Mouse (Mus musculus) embryonic facial prominence, embryonic 10.5 days (tissue): ENCODE results near the gene Pde3a. TPM values are rescaled to one million over a fixed set of nuclear protein-coding genes. Genes with fewer than 3 reads are reported as not detected.

Experiments used
- DNase-seq: peaks from one replicate; pipeline ENCODE4 v3.0.0-alpha.2; 2017; ENCODE audit warnings: low spot score
- H3K27ac ChIP-seq: fragments of 300-500 bp; sonication (generic); replicated peaks from 2 replicates; pipeline ENCODE4 v1.5.1; 2016; ENCODE audit warnings: mild to moderate bottlenecking
- H3K27me3 ChIP-seq: fragments of 300-500 bp; sonication (generic); replicated peaks from 2 replicates; pipeline ENCODE4 v1.6.1; 2016; ENCODE audit warnings: low read depth, mild to moderate bottlenecking; ENCODE audit not compliant: poor library complexity, severe bottlenecking
- H3K36me3 ChIP-seq: fragments of 300-500 bp; sonication (generic); replicated peaks from 2 replicates; pipeline ENCODE4 v1.6.1; 2016; ENCODE audit warnings: mild to moderate bottlenecking, moderate library complexity
- H3K4me1 ChIP-seq: fragments of 300-500 bp; sonication (generic); 2 replicates; pipeline ENCODE4 v1.6.1; 2016
- H3K4me3 ChIP-seq: fragments of 300-500 bp; sonication (generic); 2 replicates; pipeline ENCODE4 v1.5.1; 2016; ENCODE audit warnings: mild to moderate bottlenecking, moderate library complexity
- H3K9me3 ChIP-seq: fragments of 300-500 bp; sonication (generic); 2 replicates; pipeline ENCODE4 v1.6.1; 2016; ENCODE audit warnings: mild to moderate bottlenecking
- WGBS: fragments of 180-500 bp; shearing (Covaris S2); methylation state at CpG from one replicate; pipeline ENCODE4 v1.1.7; 2016; 5-methylcytosine and 5-hydroxymethylcytosine counted together
- polyA plus RNA-seq: library from polyadenylated mRNA; unstranded; fragments of >200 nt; fragmentation: Nextera tagmentation; extraction: Ambion mirVana; gene quantifications from 2 replicates; pipeline ENCODE4 v1.2.1, GENCODE M21; 2016

Pde3a gene
- polyA plus RNA-seq, 1 experiment from 2014 or later: 2.0 TPM

DNA sequence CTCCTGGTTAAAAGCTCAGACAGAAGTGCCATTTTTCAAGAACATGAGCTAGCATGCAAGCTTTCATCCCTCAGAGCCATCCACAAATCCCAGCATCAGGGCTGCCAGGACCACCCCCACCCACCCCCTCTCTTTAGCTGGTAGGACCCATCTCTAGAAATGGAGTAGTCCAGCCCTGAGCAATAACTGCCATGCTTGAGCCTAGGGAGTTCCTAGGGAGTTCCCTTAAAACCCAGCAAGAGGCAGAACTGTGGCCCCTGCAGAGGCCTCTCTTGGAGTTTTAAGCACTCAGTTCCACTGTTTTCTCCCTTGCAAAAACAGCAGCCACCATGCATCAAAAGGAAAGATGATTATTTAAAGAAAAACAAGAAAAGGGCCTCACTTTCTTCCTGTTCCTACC lies 988 bp upstream of the Pde3a start:
- H3K4me1 ChIP-seq: peaks cover 48% of the 10 kb centered on the region
- H3K36me3 ChIP-seq: no peaks in the 10 kb centered on the region
- peaks cover 47% of the 10 kb centered on the region for H3K27me3 ChIP-seq
- H3K9me3 ChIP-seq: no peaks in the 10 kb centered on the region
- H3K4me3 ChIP-seq: peak overlapping the region; percentile 80; the same call in 1 of the 2 replicates
- DNase-seq: peak; percentile 10
- peak overlapping the region; percentile 90; the same call in 1 of the 2 replicates for H3K27ac ChIP-seq

DNA sequence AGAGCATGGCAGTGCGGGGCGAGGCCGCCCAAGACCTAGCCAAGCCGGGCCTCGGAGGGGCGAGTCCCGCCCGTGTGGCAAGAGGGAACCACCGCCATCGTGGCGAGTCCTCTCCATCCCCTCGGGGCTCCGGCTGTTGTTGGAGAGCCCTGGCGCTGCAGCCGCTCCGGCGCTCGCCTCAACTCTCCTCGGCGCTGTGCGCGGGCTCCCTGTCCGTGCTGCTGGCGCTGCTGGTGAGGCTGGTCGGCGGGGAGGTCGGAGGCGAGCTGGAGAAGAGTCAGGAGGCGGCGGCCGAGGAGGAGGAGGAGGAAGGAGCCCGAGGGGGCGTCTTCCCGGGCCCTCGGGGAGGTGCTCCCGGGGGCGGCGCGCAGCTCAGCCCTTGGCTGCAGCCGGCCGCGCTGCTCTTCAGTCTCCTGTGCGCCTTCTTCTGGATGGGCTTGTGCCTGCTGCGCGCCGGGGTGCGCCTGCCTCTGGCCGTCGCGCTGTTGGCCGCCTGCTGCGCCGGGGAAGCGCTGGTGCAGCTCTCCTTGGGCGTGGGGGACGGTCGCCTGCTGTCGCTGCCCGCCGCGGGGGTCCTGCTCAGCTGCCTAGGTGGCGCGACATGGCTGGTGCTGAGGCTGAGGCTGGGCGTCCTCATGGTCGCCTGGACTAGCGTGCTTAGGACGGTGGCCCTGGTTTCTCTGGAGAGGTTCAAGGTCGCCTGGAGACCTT lies 671 bp downstream of the Pde3a start:
- H3K9me3 ChIP-seq: no peaks in the 10 kb centered on the region
- WGBS: under 1% methylated on average over 68 of the region's 68 CpGs
- peak; percentile 79 for DNase-seq
- H3K36me3 ChIP-seq: no peaks in the 10 kb centered on the region
- H3K27me3 ChIP-seq: peaks cover 47% of the 10 kb centered on the region
- H3K27ac ChIP-seq: peak overlapping the region; percentile 90
- peak overlapping the region; percentile 80 for H3K4me3 ChIP-seq
- H3K4me1 ChIP-seq: peaks cover 50% of the 10 kb centered on the region

GRCm38 (mm10) chr6:141250296-141250629 lies 1.2 kb downstream of the Pde3a start:
- Histone ChIP-seq H3K4me3 (peak overlapping the region; percentile 80), H3K27me3 (peaks cover 47% of the 10 kb centered on the region), H3K9me3 (no peaks in the 10 kb centered on the region), H3K4me1 (peaks cover 54% of the 10 kb centered on the region), H3K36me3 (no peaks in the 10 kb centered on the region), H3K27ac (peak overlapping the region; percentile 90)
- 2% methylated on average over 22 of the region's 22 CpGs for WGBS
- peak; percentile 56 for DNase-seq

- no peak for DNase-seq
- no peaks in the 10 kb centered on the region for H3K9me3 ChIP-seq
- peak overlapping the region; percentile 80 for H3K4me3 ChIP-seq
- peaks cover 58% of the 10 kb centered on the region for H3K4me1 ChIP-seq
- H3K27ac ChIP-seq: no peak overlapping the region
- H3K36me3 ChIP-seq: no peaks in the 10 kb centered on the region
- peaks cover 47% of the 10 kb centered on the region for H3K27me3 ChIP-seq
- 44% methylated on average over 6 of the region's 6 CpGs for WGBS
Observed at GRCm38 (mm10) chr6:141250984-141251383, 1.9 kb downstream of the Pde3a start.

GRCm38 (mm10) chr6:141252520-141252919 lies 3.5 kb downstream of the Pde3a start:
- WGBS: 88% methylated on average over 7 of the region's 7 CpGs
- peaks cover 69% of the 10 kb centered on the region for H3K4me1 ChIP-seq
- H3K27me3 ChIP-seq: peaks cover 47% of the 10 kb centered on the region
- no peaks in the 10 kb centered on the region for H3K36me3 ChIP-seq
- no peak for DNase-seq
- H3K4me3 ChIP-seq: peak overlapping the region; percentile 80; the same call in 1 of the 2 replicates
- H3K27ac ChIP-seq: no peak overlapping the region
- H3K9me3 ChIP-seq: no peaks in the 10 kb centered on the region

GRCm38 (mm10) chr6:141254956-141255355 lies 5.9 kb downstream of the Pde3a start:
- no peak overlapping the region for H3K27ac ChIP-seq
- WGBS: 33% methylated on average over 4 of the region's 4 CpGs
- no peak for DNase-seq

DNA sequence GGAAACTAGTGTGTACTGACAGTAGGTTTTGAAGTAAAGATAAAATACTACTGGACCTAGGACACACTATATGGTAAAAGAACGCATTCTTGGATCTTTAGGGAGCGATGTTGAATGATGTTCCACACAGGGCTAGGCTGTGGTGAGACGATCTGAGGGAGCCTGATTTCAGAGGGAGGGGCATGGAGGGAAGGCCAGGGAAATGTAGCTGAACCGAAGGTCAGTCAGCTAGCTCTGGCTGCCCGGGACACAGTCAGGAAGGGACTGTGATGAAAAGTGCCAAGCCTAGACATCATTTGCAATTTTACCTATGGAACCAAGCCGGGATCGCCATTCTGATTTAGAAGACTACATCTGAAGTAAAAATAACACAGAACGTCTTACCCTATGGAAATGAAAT lies 7.8 kb downstream of the Pde3a start:
- no peak overlapping the region for H3K4me3 ChIP-seq
- peaks cover 9% of the 10 kb centered on the region for H3K27me3 ChIP-seq
- no peaks in the 10 kb centered on the region for H3K9me3 ChIP-seq
- H3K36me3 ChIP-seq: no peaks in the 10 kb centered on the region
- 61% methylated on average over 8 of the region's 8 CpGs for WGBS
- no peak for DNase-seq
- H3K27ac ChIP-seq: no peak overlapping the region
- H3K4me1 ChIP-seq: peaks cover 35% of the 10 kb centered on the region

More at GRCm38 (mm10) chr6:141254956-141255355, 5.9 kb downstream of the Pde3a start:
- Histone ChIP-seq H3K36me3 (no peaks in the 10 kb centered on the region), H3K4me1 (peaks cover 53% of the 10 kb centered on the region), H3K9me3 (no peaks in the 10 kb centered on the region), H3K27me3 (peaks cover 28% of the 10 kb centered on the region), H3K4me3 (no peak overlapping the region)

GRCm38 (mm10) chr6:141257434-141258202 lies 8.5 kb downstream of the Pde3a start:
- Histone ChIP-seq H3K27ac (no peak overlapping the region), H3K36me3 (no peaks in the 10 kb centered on the region), H3K27me3 (peaks cover 2% of the 10 kb centered on the region; the same call in 1 of the 2 replicates), H3K9me3 (no peaks in the 10 kb centered on the region), H3K4me3 (no peak overlapping the region), H3K4me1 (peaks cover 27% of the 10 kb centered on the region)
- WGBS: 80% methylated on average over 6 of the region's 6 CpGs
- no peak for DNase-seq

DNA sequence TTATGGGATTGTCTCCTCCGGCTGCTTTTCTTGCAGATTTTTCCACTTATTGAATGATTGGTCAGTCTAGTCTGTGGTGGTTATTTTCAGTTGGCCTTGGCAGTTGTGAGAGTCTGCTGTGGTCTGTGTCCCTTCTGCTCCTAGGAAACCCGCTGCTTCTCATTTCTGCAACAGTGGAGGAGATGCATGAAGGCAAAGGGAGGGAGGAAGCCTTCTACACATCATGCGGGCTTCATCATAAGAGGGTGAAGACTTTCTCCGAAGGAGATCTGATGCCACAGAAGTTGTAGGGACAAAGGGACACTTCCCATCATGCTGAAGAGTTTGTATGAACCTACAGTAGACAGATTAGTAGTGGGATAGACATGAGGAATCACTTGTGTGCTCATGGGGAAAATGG lies 16.2 kb downstream of the Pde3a start:
- H3K27me3 ChIP-seq: no peaks in the 10 kb centered on the region
- 92% methylated on average over 4 of the region's 4 CpGs for WGBS
- H3K27ac ChIP-seq: no peak overlapping the region
- no peak for DNase-seq
- no peaks in the 10 kb centered on the region for H3K36me3 ChIP-seq
- H3K9me3 ChIP-seq: no peaks in the 10 kb centered on the region
- no peaks in the 10 kb centered on the region for H3K4me1 ChIP-seq
- no peak overlapping the region for H3K4me3 ChIP-seq

DNA sequence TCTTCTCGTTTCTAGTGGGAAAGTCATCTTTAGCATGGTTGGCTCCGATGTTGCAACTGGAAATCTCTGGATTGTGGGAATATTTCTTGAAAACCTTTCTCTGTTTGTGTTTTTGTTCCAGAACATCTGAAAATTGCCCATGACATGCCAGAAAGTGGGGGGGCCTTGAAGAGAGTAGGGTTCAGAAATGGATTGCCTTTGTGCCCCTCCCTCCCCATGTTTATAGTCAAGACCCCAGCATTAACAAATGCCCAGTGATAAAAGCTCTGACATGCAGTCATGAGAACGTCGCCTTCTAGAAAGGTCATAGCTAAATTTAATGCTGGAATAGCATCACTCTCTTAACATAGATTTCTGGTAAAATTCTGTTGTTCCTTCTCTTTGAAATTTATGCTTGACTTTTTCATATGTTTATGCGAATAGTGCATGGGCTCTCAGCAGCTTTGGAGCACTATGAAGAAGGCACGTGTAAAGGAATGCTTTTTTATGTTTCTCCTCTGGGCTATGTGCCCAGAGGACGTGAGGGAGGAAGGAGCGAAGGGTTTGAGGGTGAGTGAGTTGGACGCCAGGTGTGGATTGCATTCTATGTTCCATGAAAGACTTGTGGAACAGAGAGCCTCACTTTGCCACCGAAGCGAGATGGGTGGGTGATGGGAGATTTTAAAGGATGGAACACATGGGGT lies 19.0 kb downstream of the Pde3a start:
- Histone ChIP-seq H3K27me3 (no peaks in the 10 kb centered on the region), H3K4me1 (no peaks in the 10 kb centered on the region), H3K9me3 (no peaks in the 10 kb centered on the region), H3K4me3 (no peak overlapping the region), H3K36me3 (no peaks in the 10 kb centered on the region), H3K27ac (no peak overlapping the region)
- DNase-seq: no peak
- 91% methylated on average over 11 of the region's 11 CpGs for WGBS

DNA sequence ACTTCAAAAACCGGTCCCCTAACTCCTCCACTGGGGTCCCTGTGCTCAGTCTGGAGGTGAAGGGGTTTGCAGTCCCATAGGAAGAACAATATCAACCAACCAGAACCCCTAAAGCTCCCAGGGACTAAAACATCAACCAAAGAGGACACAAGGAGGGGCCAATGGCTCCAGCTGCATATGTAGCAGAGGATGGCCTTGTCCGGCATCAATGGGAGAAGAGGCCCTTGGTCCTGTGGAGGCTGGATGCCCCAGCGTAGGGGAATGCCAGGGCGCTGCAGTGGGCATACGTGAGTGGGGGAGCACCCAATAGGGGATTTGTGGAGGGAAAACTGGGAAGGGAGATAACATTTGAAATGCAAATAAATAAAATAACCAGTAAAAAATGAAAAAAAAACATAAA lies 19.8 kb downstream of the Pde3a start:
- 91% methylated on average over 5 of the region's 5 CpGs for WGBS
- H3K36me3 ChIP-seq: no peaks in the 10 kb centered on the region
- no peaks in the 10 kb centered on the region for H3K27me3 ChIP-seq
- no peak overlapping the region for H3K4me3 ChIP-seq
- no peak overlapping the region for H3K27ac ChIP-seq
- DNase-seq: no peak
- H3K4me1 ChIP-seq: no peaks in the 10 kb centered on the region
- H3K9me3 ChIP-seq: no peaks in the 10 kb centered on the region

GRCm38 (mm10) chr6:141271133-141271532 lies 22.1 kb downstream of the Pde3a start:
- H3K27me3 ChIP-seq: no peaks in the 10 kb centered on the region
- H3K4me1 ChIP-seq: no peaks in the 10 kb centered on the region
- WGBS: 91% methylated on average over 5 of the region's 5 CpGs
- DNase-seq: no peak
- no peak overlapping the region for H3K27ac ChIP-seq
- H3K36me3 ChIP-seq: no peaks in the 10 kb centered on the region
- no peaks in the 10 kb centered on the region for H3K9me3 ChIP-seq
- H3K4me3 ChIP-seq: no peak overlapping the region
